Mouse (Mus musculus) cortical plate, adult 2 months (tissue): ENCODE measurements at regions not wholly inside any gene's neighbourhood (a gene's known extent, or its start where the extent isn't known, plus 50 kb on each side); places are given as distances from the start of the nearest gene placed in this dataset.

Experiments used
- CTCF ChIP-seq: fragments of 200-500 bp; IDR thresholded peaks from 2 replicates; pipeline ENCODE4 v1.5.1; 2011; ENCODE audit warnings: mild to moderate bottlenecking, control low read depth, low read length; ENCODE audit not compliant: insufficient read depth; ENCODE audit errors: extremely low read depth
- POLR2A ChIP-seq: fragments of 200-500 bp; IDR thresholded peaks from 2 replicates; pipeline ENCODE4 v1.6.1; 2011; ENCODE audit warnings: mild to moderate bottlenecking, low read length, control low read depth; ENCODE audit not compliant: insufficient read depth; ENCODE audit errors: extremely low read depth

- TF ChIP-seq CTCF: no peak
- TF ChIP-seq POLR2A: no peak
Measured at GRCm38 (mm10) chr4:38519108-38519507, 931.0 kb upstream of the 1700009N14Rik start.
